Mouse (Mus musculus) adrenal gland, postnatal 25 days (tissue): ENCODE results near the gene Cux1. TPM values are rescaled to one million over a fixed set of nuclear protein-coding genes. Genes with fewer than 3 reads are reported as not detected.

Experiments
- DNase-seq: peaks from one replicate; pipeline ENCODE4 v3.0.0; 2021; ENCODE audit warnings: mixed read lengths
- total RNA-seq: library from RNA; stranded (reverse); gene quantifications from 2 replicates; pipeline ENCODE4 v1.2.3, GENCODE M21; 2021

Gene Cux1
- total RNA-seq, 1 experiment from 2014 or later: 109 TPM

DNA sequence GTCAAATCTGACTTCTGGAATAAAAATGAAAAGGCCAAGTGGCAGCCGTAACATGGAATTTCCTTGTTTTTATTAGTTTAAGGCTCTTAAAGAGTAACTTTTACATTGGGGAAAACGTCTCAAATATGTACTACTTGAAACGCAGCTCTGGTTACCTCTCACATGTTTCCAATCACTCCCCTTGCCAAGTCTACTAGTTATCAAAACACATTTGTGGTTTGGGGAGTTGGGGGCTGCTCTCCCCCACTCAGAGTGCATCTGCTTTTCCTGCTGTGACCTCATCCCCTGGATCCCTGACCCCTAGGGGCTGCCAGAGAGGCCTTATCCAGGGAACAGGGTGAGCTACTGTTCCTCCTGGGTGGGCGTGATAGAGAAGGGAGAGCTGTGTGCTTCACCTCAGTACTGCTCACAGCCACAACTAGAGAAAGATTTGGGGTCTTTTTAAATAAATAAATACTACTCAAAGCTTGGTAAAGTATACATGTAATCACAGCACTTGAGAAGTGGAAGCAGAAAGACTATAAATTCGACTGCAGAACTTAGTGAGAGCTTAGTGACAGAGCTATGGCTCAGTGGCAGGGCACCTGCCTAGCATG lies 64.7 kb downstream of the Cux1 start:
- no peak for DNase-seq

GRCm38 (mm10) chr5:136500307-136500871 lies 66.9 kb downstream of the Cux1 start:
- DNase-seq: no peak

DNA sequence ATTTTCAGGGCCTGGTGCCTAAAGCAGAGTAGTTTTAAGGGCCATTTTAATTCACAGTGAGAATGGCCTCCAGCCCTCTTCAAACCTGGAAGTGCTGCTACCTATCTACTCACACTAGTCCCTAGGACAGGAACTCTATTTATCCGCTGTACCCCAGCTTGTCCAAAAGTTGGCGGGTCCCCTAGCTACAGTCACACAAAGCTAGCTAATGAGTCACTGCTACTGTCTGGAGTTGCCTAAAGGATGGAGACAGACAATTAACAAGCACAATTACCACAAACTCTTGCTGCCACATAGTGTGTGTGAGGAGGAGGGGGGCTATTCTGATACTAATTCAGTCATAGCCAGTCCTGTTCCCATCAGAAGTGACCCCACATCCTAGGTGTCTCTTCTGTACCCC lies 68.0 kb downstream of the Cux1 start:
- no peak for DNase-seq

DNA sequence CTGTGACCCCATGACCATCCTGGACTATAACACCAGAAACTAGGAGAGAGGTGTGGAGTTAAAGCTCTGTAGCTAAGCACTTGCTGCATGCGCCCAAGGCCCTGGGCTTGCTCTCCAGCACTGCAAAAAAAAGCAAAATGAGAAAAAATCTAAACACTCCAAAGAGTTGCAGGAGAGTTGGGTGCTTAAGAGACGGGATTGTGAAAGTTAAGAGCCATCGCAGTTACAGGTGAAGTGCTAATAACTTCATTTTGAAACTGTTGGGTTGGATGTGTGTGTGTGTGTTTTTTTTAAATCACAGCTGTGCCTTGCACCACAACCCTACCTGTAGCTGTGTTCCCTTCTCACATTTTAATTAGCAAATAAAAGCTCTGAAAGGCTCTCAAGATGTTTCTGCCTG lies 68.5 kb downstream of the Cux1 start:
- DNase-seq: no peak

DNA sequence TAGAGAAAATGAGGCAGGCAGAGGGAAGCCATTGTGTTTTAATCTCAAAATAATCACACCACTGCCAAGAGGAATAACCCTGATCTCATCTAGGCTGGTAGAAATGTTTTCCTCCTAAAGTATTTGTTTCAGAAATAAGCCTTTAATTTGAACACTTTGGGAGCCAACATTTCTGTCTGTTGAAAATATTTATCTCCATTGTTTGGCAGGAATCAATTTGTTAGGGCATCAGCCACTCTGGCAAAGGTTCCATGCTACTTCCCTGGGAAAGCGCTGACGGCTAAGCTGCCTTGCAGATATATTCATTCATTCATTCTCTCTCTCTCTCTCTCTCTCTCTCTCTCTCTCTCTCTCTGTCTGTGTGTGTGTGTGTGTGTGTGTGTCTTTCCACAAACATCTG lies 70.0 kb downstream of the Cux1 start:
- no peak for DNase-seq

- no peak for DNase-seq
These were observed 71.7 kb downstream of the Cux1 start for GRCm38 (mm10) chr5:136495581-136495980.

DNA sequence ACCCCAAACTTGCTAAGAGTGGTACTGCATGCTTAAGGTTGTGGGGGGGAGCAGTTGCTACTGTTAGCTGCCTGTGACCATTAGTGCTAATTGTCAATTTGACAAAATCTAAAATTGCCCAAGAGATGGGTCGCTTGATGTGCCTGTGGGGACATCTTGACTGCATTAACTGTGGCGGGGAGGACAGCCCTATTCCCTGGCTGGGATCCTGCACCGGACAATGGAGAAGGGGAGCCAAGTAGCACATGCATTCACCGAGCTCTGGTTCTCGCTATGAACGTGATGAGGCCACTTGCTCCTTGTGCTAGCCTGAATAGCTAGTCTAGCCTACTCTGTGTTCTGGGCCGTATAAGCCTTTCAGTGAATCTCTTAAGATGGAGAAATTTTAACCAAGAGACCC lies 72.4 kb downstream of the Cux1 start:
- DNase-seq: no peak

- no peak for DNase-seq
These were observed 73.0 kb downstream of the Cux1 start for GRCm38 (mm10) chr5:136494288-136494687.

GRCm38 (mm10) chr5:136489450-136489849 lies 77.8 kb downstream of the Cux1 start:
- DNase-seq: no peak

DNA sequence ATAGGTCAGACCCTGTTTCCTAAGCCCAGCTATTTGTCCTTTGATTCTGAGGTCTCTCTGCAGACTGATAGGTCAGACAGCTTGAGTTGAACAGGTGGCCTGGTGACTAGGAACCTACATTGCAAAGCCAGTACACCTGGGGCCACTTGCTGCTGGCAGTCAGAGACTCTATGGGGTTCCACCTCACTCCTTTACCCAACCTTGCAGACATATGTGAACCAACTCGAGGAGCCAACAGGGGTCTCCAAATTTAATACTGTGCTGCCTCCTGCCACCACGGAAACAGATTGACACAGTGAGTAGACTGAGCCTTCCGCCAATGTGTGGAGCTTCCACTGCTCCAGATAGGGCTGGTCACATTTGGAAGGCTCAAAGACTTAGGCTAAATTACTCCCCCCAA lies 78.6 kb downstream of the Cux1 start:
- DNase-seq: no peak

- no peak for DNase-seq
These were observed 79.1 kb downstream of the Cux1 start for GRCm38 (mm10) chr5:136488223-136488622.

DNA sequence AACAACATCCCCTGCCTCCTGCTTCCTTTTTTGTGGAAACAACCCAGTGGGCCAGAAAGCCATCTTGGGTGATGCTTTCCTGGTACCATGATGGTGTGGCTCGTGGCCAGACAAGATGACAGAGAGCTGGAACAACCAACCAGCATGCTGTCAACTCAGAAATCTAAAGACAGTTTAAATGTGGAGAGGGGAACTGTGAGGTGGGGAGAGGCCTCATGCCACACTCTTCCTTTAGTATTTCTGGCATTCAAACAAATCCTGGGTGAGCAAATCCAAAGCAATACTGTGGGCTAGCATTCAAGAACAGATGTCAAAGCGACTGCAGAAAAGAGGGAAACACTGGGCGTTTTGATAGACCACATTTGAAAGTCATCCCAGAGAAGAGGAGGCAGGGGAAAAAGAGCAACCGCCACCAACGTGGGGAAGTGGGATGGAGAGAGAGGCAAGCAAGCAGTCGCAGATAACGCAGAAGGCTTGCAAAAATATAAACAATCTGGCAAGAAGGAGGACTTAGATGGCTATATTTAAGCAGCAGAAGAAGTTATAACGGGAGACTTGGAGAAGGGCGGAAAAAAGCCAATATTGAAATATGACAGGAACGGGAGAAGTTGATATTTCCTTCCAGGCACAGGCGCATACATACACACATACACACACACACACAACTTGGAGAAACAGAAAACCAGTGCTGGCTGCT lies 79.7 kb downstream of the Cux1 start:
- no peak for DNase-seq

DNA sequence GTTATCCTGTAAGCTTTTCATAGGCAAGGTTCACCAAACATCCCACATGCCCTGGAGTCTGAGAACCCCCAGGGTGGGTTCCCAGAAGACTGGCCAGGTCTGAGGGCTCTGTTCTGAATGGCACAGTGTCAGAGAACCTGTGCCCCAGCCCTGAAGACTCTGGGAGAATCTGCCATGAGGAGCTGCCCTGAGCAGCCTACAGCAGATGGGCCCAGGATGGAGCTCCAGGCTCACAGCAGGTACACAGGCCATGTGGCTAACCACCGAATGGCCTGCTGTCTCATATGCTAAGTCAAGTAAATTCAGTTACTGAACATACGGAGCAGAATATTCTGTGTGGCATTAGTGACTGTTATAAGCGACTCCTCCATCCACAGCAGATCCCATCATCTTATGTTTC lies 80.9 kb downstream of the Cux1 start:
- DNase-seq: no peak

DNA sequence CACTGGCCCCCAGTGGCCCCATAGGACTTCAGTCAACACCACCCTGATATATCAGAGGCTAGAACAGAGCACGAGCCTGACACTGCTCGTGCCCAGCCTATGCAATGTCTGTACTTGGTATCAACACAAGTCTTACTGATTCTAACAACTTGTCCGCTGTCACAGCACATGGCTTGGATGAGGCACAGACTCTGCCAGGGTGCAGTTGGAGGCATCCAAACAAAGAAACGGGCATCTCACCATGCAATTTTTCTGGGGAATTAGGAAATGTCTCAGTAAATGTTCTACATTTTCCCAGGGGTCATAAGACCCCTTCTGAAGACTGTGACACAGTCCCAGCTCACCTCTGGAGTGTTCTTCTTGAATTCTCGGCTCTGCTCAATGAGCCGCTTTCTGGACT lies 81.9 kb downstream of the Cux1 start:
- no peak for DNase-seq

GRCm38 (mm10) chr5:136482434-136482833 lies 84.9 kb downstream of the Cux1 start:
- DNase-seq: no peak

GRCm38 (mm10) chr5:136480541-136480940 lies 86.7 kb downstream of the Cux1 start:
- DNase-seq: peak; percentile 54

- no peak for DNase-seq
These were observed 87.5 kb downstream of the Cux1 start for GRCm38 (mm10) chr5:136479801-136480200.

DNA sequence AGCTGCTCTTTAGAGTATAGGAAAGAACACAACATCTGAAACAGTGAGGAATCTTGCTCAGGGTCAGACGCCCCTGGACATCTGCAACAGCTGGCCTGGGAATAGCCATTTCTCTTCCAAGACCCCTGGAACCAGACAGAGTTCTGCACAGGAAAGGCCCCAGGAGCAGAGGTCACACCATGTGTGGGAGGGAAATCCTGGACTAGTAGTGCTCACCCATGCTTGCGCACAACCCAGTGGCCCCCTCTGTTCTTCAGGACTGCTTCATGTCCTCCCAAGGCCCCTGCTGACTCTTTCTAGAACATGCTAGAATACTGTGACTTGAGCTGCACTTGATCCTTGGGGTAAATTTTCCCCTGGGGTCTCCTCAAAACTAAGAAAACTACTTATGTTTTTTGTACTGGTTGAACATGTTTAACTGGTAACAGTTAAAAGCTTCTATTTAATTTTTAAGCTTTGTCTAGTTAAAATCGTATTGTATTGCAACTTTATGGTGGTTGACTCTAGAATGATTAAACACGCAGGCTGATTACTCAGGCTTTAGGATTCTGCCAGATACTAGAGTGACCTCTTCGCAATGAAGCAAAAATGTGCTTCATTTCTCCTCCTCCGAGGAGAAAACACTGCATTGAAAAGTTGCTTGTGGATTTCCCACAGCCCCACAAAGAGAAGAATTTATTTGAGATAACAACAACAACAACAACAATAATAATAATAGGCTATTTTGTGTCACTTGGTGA lies 88.1 kb downstream of the Cux1 start:
- DNase-seq: no peak

DNA sequence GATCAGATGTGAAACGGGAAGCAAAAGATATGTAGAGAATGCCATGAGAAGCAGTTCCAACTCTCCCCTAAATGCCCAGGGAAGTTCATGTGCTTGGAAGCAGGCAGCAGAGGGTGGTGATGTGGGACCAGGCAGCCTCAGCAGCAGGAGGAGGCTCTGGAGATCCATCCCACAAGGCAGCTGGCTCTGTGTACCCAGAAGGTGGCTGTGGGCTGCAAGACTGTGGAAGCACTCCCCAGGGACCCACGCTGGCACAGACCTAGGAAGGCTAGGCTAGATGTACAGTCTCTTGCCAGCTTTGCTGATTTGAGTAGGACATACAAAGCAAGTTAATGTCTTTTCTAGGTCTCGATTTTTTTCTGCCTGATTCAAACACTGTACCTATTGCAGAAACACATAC lies 91.0 kb downstream of the Cux1 start:
- peak; percentile 53 for DNase-seq

GRCm38 (mm10) chr5:136475161-136475560 lies 92.1 kb downstream of the Cux1 start:
- no peak for DNase-seq

DNA sequence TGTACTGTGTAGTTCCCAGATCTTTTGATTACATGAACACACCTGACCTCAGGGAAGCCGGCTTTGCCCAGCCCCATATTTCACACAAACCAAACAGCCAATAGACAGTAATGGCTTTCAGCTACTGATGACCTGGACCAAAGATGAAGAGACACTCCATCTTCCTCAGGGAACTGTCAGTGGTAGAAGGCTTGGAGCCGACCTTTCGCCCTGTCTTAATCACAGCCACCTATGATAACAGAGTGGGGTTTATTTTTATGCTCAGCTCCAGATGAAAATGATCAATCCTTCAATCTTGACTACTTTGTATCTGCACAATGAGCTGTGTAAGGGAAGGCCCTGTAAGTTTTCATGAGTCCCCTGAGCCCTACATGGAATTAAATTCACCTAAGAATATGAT lies 93.2 kb downstream of the Cux1 start:
- no peak for DNase-seq

DNA sequence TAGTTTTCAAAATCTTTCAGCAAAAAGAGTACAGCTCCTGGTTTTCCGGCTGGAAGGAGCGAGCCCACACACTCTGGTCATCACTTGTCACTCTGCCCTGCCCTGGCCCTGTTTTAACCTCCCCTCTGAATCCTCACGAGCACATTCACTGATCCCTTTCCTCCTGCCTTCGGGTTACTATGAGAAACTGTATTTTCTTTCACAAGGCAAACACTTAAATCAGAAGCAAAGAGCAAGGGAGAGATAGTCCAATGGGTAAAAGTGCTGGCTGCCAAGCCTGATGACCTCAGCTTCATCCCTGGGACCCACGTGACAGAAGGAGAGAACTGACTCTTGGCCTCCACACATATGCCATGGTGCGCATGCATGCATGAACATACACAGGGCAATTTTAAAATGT lies 94.0 kb downstream of the Cux1 start:
- DNase-seq: peak; percentile 55

- DNase-seq: no peak
These were observed 94.4 kb downstream of the Cux1 start for GRCm38 (mm10) chr5:136472846-136473245.
